Mouse (Mus musculus): ENCODE measurements around the gene Psmc3ip.
"Not testable (repeated sequence)": the region's sequence is repeated elsewhere in the genome, so short reads cannot be mapped to it uniquely, and the experiment has no call there.

Gene Psmc3ip

GRCm38 (mm10) chr11:101095314-101096024 lies at the start of gene Psmc3ip:
Psmc3ip (minus strand) TSS chr11:101095436.
- DNase-seq (ENCODE audit: inconsistent age in 2 of 2, low spot score in 1 of 2) = peak; percentile 96 to 98

DNA sequence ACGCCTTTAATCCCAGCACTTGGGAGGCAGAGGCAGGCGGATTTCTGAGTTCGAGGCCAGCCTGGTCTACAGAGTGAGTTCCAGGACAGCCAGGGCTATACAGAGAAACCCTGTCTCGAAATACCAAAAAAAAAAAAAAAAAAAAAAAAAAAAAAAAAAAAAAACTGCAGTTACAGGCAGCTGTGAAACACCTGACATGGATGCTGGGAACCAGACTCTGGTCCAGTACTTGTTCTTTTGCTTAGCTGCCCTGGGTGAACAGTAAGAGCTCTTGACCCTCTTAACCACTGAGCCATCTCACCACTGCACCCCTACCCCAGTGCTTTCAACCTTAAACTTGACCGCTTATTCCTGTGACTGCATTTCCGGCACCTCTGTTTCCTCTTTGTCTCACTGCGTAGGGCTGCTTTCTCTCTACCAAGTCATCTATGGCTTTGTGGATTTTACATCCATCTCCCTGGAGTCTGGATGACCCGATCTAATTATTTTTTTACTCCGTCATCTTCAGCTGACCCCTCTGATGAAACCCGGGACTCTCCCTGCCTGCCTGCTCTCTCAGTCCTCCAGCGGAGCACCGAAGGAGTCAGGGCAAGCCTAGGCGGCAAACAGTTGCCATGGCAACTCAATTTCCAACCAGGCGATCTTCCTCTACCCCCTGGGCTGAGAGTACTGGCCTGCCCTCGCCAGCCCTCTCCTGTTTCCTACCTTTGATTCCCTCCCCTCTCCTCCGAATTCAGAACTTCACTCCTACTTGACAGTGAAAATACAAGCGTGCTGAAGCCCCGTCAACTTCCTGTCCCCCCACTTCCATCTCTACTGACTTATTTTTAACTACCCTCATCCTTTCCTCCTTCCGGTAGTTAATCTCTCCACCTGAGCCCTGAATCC lies 48.3 kb upstream of the Psmc3ip start:
- DNase-seq (ENCODE audit: inconsistent age in 2 of 2, low spot score in 1 of 2) = peak in 1 of 2 experiments; percentile 81

DNA sequence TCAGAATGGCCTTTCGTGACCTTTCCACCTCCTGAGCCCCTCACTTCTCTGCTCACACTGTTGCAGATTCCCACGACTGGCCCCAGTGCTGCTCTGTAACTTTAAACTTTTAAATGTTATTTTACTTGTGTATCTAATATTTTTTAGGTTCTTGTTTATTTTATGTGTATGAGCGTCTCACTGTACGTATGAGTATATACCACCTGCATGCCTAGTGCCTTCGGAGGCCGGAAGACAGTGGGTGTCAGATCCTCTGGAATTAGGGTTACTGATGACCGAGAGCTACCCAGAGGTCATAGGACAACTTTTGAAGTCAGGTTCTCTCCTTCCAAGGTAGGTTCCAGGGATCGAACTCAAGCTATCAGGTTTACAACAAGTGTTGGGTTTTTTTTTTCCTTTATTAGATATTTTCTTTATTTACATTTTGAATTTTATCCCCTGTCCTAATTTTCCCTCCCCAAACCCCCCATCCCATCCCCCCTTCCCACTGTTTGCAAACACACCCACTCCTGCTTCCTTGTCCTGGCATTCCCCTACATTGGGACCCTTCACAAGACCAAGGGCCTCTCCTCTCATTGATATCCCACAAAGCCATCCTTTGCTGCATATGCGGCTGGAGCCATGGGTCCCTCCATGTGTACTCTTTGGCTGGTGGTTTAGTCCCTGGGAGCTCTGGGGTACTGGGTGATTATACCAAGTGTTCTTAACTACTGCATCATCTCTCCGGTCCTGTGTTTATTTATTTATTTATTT lies 47.2 kb upstream of the Psmc3ip start:
- DNase-seq (ENCODE audit: inconsistent age in 2 of 2, low spot score in 1 of 2) = no peak

DNA sequence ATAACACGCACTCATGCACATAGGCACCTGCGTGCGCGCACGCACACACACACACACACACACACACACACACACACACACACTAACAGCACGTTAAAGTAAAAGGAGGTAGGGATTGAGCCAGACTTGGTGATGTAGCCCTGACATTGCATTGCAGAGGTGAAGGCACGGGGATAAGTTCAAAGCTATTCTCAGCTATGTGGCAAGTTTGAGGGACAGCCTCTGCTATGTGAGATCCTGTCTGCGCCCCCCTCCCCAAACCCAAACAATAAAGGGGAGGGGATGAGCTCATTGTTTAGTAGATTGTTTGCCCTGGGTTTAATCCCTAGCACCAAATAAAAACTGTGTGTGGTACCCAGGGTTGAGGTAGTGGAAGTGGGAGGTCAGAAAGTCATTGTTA lies 45.9 kb upstream of the Psmc3ip start:
- DNase-seq (ENCODE audit: inconsistent age in 2 of 2, low spot score in 1 of 2) = no peak

DNA sequence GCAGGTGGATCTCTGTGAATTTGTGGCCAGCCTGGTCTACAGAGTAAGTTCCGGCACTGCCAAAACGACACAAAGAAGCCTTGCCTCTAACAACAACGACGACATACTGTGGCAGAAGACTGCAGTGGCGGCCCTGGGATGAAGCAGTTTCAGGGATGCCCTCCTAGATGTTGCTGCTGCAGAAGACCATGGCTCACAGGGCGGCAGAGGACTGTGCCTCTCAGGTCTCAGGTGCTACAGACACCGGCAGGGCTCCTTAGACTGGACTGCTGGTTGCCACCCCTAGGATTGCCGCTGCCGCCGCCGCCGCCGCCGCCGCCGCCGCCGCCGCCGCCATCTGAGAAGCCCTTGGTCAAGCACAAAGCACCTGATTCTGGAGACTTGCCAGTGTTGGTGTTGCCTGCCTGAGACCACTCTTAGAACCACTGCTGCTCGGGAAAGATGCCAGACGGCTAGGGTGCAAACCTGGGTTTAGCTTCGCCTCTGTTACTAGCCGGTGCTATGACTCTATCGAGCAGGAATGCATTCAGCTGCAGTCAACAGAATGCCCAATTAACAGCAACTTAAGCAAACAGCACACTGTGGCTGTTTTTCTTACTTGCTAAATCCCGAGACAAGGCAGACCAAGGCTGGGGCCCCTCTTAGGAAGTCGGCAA lies 45.1 kb upstream of the Psmc3ip start:
- DNase-seq (ENCODE audit: inconsistent age in 2 of 2, low spot score in 1 of 2) = peak in 1 of 2 experiments; percentile 65

DNA sequence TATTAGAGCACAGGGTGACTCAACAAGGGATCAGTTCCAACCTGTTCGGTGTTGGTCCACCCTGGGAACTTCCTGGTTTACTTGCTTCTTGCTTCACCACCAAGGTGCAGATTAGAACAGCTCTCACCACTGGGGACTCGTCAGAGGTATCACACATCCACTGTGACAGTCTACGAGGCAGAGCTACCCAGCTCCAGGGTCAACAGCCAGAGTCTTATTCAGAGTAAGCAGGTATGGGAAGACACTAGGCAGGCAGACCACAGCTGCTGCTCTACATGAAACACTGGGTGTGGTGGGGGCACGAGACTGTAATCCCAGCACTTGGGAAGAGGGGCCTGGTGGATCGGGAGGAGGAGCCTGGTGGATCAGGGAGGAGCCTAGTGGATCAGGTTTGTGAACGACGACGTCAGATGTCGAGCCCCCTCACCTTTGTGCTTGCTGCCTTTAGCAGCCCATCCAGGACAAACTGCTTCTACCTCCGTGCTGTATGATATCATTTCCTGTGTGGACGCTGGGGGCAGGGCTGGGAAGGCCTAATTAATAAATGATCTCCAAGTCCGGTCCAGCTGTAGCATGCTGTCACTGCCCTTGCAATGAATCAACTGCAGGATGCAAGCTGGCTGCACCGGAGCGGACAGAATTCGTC lies 43.4 kb upstream of the Psmc3ip start:
- DNase-seq (ENCODE audit: inconsistent age in 2 of 2, low spot score in 1 of 2) = peak; percentile 67 to 86

GRCm38 (mm10) chr11:101137000-101137399 lies 41.8 kb upstream of the Psmc3ip start:
- DNase-seq (ENCODE audit: inconsistent age in 2 of 2, low spot score in 1 of 2) = peak in 1 of 2 experiments; percentile 64

- DNase-seq (ENCODE audit: inconsistent age in 2 of 2, low spot score in 1 of 2) = peak; percentile 66 to 96
Measured at GRCm38 (mm10) chr11:101134217-101134865, 39.1 kb upstream of the Psmc3ip start.

- peak in 1 of 2 experiments; percentile 61 for DNase-seq (ENCODE audit: inconsistent age in 2 of 2, low spot score in 1 of 2)
Measured at GRCm38 (mm10) chr11:101133037-101133436, 37.8 kb upstream of the Psmc3ip start.

DNA sequence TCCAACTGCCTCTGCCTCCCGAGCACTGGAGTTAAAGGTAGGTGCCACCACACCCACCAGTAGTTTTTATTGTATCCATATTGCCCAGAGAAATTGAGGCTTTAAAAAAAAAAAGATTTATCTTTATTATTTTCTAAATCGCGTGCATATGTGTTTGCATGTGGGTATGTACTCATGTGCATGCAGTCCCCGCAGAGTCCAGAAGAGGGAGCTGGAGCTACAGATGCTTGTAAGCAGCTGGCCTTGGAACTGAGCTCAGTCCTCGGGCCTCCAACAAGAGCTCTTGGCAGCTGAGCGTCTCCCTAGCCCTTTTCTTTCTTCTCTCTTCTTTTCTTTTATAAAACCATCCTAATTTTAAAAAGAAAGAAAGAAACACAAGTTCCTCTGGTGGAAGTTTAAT lies 36.5 kb upstream of the Psmc3ip start:
- peak in 1 of 2 experiments; percentile 57 for DNase-seq (ENCODE audit: inconsistent age in 2 of 2, low spot score in 1 of 2)

- DNase-seq (ENCODE audit: inconsistent age in 2 of 2, low spot score in 1 of 2) = peak in 1 of 2 experiments; percentile 50
Measured at GRCm38 (mm10) chr11:101131187-101131586, 36.0 kb upstream of the Psmc3ip start.

DNA sequence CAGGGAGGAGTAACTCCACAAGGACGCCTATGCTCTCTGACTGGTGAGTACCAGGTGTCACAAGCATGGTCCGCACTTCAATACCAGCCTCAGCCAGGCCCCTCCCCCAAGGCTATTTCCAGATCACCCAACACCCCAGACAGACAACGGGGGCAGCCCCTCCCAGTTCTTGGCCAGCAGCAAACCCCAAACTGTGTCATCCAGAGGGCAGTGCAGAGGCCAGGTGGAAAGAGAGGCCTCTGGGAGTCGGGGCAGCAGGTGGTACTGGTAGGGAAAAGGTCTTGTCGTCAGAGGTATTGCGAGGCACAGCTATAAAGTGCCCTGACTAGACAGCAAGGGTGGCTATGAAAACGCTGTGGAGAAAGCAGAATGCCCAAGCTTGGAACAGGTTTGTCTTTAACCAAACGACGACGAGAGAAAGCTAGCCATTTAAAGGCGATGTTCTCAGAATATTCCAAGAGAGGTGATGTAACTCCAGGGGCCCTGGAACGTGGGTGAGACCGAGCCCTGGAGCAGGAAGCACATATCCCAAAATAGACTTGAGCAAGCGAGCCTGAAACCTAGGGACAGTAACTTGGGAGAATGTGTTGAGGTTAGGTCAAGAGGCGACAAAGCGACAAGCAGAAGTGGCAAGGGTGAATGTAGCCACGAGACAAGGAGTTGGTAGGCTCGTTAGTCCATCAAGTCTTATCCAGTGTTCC lies 35.0 kb upstream of the Psmc3ip start:
- DNase-seq (ENCODE audit: inconsistent age in 2 of 2, low spot score in 1 of 2) = peak in 1 of 2 experiments; percentile 66

DNA sequence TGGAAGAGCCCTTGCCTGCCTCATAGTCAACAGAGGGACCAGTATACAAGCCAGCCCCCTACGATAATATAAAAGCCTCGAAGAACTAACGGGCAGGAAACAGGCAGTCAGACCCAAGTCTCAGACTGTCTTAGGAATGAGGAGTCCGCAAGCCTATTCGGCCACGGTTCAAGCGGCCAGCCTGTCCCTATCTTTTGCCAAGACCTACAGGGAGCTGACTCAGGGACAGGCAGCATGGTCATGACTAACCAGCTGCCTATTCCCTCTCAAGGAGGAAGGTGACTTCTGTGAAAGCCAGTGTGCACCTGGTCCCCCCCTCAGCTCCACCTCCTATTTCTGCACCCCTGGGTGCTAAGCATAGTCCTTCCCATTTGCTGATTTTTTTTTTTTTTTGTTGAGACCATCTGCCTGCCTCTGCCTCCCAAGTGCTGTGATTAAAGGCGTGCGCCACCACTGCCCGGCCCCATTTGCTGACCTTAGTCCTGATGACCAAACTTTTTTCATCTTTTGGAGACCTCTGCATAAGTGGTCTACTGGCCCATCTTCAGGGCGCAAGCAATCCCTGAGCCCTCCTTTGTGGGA lies 33.9 kb upstream of the Psmc3ip start:
- peak; percentile 37 to 70 for DNase-seq (ENCODE audit: inconsistent age in 2 of 2, low spot score in 1 of 2)

GRCm38 (mm10) chr11:101127075-101127474 lies 31.8 kb upstream of the Psmc3ip start:
- DNase-seq (ENCODE audit: inconsistent age in 2 of 2, low spot score in 1 of 2) = peak in 1 of 2 experiments; percentile 43

- peak in 1 of 2 experiments; percentile 21 for DNase-seq (ENCODE audit: inconsistent age in 2 of 2, low spot score in 1 of 2)
Measured at GRCm38 (mm10) chr11:101125008-101125407, 29.8 kb upstream of the Psmc3ip start.

- DNase-seq (ENCODE audit: inconsistent age in 2 of 2, low spot score in 1 of 2) = not testable (repeated sequence)
Measured at GRCm38 (mm10) chr11:101124494-101124893, 29.3 kb upstream of the Psmc3ip start.

GRCm38 (mm10) chr11:101120545-101121188 lies 25.4 kb upstream of the Psmc3ip start:
- no peak for DNase-seq (ENCODE audit: inconsistent age in 2 of 2, low spot score in 1 of 2)
